Mouse (Mus musculus): Measurements from ENCODE around the gene Zfp977. TPM values are rescaled to one million over a fixed set of nuclear protein-coding genes. Genes with fewer than 3 reads are reported as not detected.
"Not testable (repeated sequence)": the region's sequence is repeated elsewhere in the genome, so short reads cannot be mapped to it uniquely, and the experiment has no call there.

The Zfp977 gene
- polyA plus RNA-seq (2015; fragmentation: Nextera tagmentation; extraction: Ambion mirVana) = 1.3 and 2.1 TPM in 2 replicates

- WGBS = 89% methylated on average over 11 of the region's 11 CpGs
- H3K9me3 ChIP-seq = peaks cover 45% of the 10 kb centered on the region
- H3K4me3 ChIP-seq (replicated peaks); H3K27me3 ChIP-seq; H3K27ac ChIP-seq; H3K9ac ChIP-seq (replicated peaks); H3K36me3 ChIP-seq; H3K4me2 ChIP-seq (replicated peaks); ATAC-seq; H3K4me1 ChIP-seq (replicated peaks): not testable (repeated sequence)
Measured at GRCm38 (mm10) chr7:42592413-42592812, at the start of gene Zfp977. Zfp977 (minus strand) TSS chr7:42592547.

DNA sequence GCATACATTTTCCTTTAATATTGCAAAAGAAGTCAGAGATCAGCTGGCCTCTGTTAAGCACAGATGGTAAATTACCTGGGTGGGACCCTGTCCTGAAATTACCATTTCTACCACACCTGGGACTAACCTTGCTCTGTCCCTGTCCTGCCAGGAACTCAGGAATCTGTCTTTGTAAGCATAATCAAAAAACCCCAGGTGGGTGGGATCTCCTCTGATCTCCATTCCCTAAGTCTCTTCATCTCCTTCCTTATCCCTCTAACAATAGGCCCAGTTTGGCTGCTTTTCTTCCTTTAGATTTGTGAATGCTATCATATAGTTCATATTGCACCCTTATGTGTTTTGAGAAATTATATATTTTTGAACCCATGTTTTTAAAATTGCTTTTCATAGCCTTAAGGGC, 38.7 kb upstream of the Zfp977 start:
- not testable (repeated sequence) for H3K27ac ChIP-seq; H3K4me1 ChIP-seq (replicated peaks); H3K36me3 ChIP-seq; ATAC-seq; H3K4me3 ChIP-seq (replicated peaks); H3K27me3 ChIP-seq; H3K9ac ChIP-seq (replicated peaks); H3K4me2 ChIP-seq (replicated peaks)
- H3K9me3 ChIP-seq = peaks cover 29% of the 10 kb centered on the region

GRCm38 (mm10) chr7:42595666-42596065, 3.3 kb upstream of the Zfp977 start:
- not testable (repeated sequence) for H3K27me3 ChIP-seq; ATAC-seq; H3K36me3 ChIP-seq; H3K4me2 ChIP-seq (replicated peaks); H3K27ac ChIP-seq; H3K4me3 ChIP-seq (replicated peaks); H3K4me1 ChIP-seq (replicated peaks); H3K9ac ChIP-seq (replicated peaks)
- H3K9me3 ChIP-seq = peaks cover 59% of the 10 kb centered on the region

GRCm38 (mm10) chr7:42591311-42591710, 1.0 kb downstream of the Zfp977 start:
- H3K36me3 ChIP-seq; H3K4me3 ChIP-seq (replicated peaks); H3K4me2 ChIP-seq (replicated peaks); H3K27ac ChIP-seq; H3K4me1 ChIP-seq (replicated peaks); ATAC-seq; H3K27me3 ChIP-seq; H3K9ac ChIP-seq (replicated peaks): not testable (repeated sequence)
- peaks cover 46% of the 10 kb centered on the region for H3K9me3 ChIP-seq

DNA sequence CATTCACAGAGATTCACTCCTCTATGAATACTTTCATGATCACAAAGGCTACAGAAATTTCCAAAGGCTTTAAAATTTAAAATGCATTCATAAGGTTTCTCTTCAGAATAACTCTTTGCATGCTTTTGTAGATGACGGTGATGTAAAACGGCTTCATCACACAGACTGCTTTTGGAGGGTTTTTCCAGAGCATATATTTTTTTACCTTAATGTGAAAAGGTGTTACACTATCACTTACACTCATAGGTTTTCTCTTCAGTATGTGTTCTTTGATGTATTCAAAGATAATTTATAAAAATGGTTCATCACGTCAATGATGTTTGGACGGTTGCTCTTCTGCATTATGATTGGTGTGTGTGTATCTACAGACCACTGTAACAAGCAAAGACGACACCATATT, 13.9 kb downstream of the Zfp977 start, which contains the start of gene Gm21028:
Gm21028 (minus strand) TSS at position 101 of the 400 bp plus-strand sequence.
- peaks cover 6% of the 10 kb centered on the region for H3K36me3 ChIP-seq
- WGBS = 92% methylated on average over 5 of the region's 5 CpGs
- no peaks in the 10 kb centered on the region for H3K27me3 ChIP-seq
- H3K9ac ChIP-seq (replicated peaks) = no peak within 1 kb of the TSS
- no peak within 1 kb of the TSS for H3K4me2 ChIP-seq (replicated peaks)
- no peak within 1 kb of the TSS for H3K27ac ChIP-seq
- ATAC-seq = no peak
- no peaks in the 10 kb centered on the region for H3K4me1 ChIP-seq (replicated peaks)
- H3K4me3 ChIP-seq (replicated peaks) = no peak within 1 kb of the TSS
- H3K9me3 ChIP-seq = peaks cover 58% of the 10 kb centered on the region

DNA sequence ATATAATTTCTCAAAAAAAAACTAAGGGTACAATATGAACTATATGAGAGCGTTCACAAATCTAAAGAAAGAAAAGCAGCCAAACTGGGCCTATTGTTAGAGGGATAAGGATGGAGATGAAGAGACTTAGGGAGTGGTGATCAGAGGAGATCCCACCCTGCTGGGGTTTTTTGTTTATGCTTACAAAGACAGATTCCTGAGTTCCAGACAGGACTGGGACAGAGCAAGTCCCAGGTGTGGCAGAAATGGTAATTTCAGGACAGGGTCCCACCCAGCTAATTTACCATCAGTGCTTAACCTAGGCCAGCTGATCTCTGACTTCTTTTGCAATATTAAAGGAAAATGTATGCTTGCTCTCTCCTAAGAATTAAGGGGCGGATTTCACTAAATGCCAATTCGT, 40.6 kb downstream of the Zfp977 start:
- Histone ChIP-seq H3K9me3 (peaks cover 16% of the 10 kb centered on the region), H3K36me3 (no peaks in the 10 kb centered on the region), H3K4me3 (replicated peaks) (no peak overlapping the region), H3K27me3 (no peaks in the 10 kb centered on the region), H3K4me2 (replicated peaks) (no peak overlapping the region), H3K4me1 (replicated peaks) (no peaks in the 10 kb centered on the region), H3K9ac (replicated peaks) (no peak overlapping the region), H3K27ac (no peak overlapping the region)
- no peak for ATAC-seq
- WGBS = 66% methylated on average over 3 of the region's 3 CpGs

Small RNA genes lying within 50 kb of the gene (microRNA-seq; reads per million reads assigned to microRNA genes)
- not detected for gene Gm24938

Other genes with a start within 250 kb of the Zfp977 start
- not detected in 2 replicates for gene 4933421I07Rik, start 144.4 kb downstream of the Zfp977 start, polyA plus RNA-seq (2015; fragmentation: Nextera tagmentation; extraction: Ambion mirVana)
- 14.7 and 16.2 TPM in 2 replicates for gene Zfp141, start 86.8 kb downstream of the Zfp977 start, polyA plus RNA-seq (2015; fragmentation: Nextera tagmentation; extraction: Ambion mirVana)
- gene Gm21028, start 14.0 kb downstream of the Zfp977 start, polyA plus RNA-seq (2015; fragmentation: Nextera tagmentation; extraction: Ambion mirVana) = not detected in 2 replicates
- 2.8 and 2.9 TPM in 2 replicates for gene Zfp976, start 50.0 kb upstream of the Zfp977 start, polyA plus RNA-seq (2015; fragmentation: Nextera tagmentation; extraction: Ambion mirVana)
- 7.2 and 7.3 TPM in 2 replicates for gene Zfp975, start 100.2 kb upstream of the Zfp977 start, polyA plus RNA-seq (2015; fragmentation: Nextera tagmentation; extraction: Ambion mirVana)
- not detected in 2 replicates for gene Gm17067, start 134.5 kb upstream of the Zfp977 start, polyA plus RNA-seq (2015; fragmentation: Nextera tagmentation; extraction: Ambion mirVana)
- not detected in 2 replicates for gene Vmn2r62, start 201.0 kb upstream of the Zfp977 start, polyA plus RNA-seq (2015; fragmentation: Nextera tagmentation; extraction: Ambion mirVana)

All from midbrain, embryonic 13.5 days (tissue).